Mouse (Mus musculus) common myeloid progenitor, adult 5-6 weeks (primary cell): Measurements from ENCODE around the gene Ccdc148. TPM values are rescaled to one million over a fixed set of nuclear protein-coding genes. Genes with fewer than 3 reads are reported as not detected.

Experiments
- ATAC-seq: replicated peaks from 2 replicates; pipeline ENCODE4 v1.8.0; 2016; ENCODE audit warnings: low read depth, mild to moderate bottlenecking, moderate TSS enrichment, inconsistent platforms; ENCODE audit not compliant: poor library complexity, severe bottlenecking
- total RNA-seq: library from RNA; stranded (forward); fragments of 200-1000, 187-1606 nt; gene quantifications from 2 replicates; pipeline ENCODE4 v1.2.3, GENCODE M21; 2017

The Ccdc148 gene
- total RNA-seq, 1 experiment from 2014 or later: not detected

DNA sequence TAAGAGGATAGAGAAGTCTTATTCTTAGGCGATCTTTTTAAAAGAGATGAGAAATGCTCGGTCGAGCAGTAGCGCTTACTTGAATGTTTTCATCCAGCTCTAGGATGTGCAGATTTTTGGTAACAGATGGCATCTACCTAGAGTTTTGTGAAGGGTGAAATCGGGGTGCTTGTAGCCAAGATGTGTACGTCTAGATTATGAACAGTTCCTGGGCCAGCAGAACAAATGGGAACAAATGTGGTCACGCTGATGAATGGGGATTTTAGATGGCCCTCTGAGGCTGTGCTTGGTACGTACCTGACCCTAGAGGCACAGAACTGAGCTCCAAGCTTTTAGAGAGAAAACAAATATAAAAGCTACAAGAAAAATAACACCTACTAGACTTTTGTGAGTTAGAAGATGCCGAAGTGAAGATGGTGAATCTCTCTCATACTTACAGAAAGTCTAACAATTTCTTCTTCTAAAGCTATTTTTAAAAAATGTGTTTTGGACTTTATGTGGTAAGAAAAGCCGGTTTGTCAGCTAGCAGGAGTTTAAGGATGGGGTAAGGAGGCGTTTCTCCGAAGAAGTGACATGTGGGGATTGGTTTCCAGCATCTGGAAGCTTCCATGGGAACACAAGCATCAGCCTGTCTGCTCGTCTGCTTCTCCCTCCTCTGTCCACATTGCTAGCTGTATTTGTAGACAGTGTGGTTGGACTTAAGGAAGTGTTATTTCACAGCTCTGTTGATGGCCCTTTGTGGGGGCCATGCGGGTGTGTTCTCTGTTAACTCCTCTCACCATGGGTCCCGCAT is 21.0 kb upstream of the Ccdc148 start:
- no peak for ATAC-seq

DNA sequence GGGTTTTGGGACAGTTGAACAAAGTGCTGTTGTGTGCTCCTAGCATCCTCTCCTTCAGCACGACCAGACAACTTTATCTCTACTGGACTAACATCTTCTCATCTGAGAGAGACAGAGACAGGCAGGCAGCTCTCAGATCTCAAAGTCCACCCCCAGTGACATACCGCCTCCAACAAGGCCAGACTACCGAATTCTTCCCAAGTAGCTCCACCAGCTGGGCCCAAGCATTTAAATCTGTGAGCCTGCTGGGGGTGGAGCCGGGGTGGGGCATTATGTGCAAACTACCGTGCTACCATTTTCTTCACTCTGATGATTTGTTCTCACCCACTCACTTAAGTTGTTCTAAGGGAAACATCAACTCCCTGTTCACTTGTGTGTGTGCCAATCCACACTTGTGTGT is 19.0 kb upstream of the Ccdc148 start:
- no peak for ATAC-seq

DNA sequence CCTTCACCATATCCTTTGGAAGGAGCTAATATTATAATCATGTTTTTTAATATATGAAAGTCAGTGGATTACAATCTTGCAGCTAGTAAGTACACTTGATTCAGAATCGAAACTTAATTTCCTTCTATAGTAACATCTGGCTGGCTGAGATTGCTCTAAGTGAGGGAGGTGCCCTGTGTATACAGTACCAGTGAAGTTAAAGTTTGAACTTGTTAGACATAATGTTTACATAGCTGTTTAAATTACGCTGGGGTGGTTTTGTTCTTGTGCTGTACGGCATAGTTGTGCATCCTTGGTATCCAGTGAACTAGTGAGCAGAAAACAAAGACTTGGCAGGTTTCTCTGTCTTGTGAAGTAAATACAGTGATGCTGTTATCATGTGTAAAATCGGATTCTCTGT is 18.5 kb upstream of the Ccdc148 start:
- no peak for ATAC-seq

DNA sequence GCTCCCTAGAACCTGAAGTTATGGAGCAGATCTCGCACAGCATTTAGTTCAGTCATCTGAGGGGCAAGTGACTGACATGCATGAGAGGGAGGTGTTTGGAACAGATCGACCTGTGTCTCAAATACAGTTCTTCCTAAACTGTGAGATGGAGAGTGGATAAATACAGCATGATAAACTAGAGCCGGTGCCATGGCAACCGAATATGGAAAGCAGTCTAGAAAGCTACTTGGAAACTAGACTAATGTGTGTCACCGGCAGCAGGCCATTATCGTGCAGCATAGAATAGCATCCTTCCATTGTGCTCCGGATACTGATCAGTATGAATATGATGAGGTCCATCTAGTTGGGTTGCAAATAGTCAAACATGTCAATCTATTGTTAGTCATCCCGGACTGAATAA is 17.7 kb upstream of the Ccdc148 start:
- ATAC-seq: no peak

DNA sequence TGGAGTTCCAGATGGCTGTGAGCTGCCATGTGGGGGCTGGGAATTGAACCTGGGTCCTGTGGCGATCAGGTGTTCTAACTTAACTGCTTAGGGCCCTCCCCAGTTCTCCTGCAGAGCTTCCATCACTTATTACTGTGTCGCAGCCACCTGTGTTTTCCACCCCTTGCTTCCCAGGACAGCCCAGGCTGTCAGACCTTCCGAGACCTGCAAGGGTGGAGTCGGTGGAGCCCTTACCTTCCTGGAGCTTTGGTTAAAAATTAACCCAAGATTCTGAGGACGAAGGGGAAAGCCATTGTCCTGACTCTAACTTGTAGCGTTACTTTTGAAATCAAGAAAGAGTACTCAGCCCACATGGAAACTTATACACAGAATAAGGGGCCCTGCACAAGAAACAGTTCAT is 15.4 kb upstream of the Ccdc148 start:
- ATAC-seq: no peak

DNA sequence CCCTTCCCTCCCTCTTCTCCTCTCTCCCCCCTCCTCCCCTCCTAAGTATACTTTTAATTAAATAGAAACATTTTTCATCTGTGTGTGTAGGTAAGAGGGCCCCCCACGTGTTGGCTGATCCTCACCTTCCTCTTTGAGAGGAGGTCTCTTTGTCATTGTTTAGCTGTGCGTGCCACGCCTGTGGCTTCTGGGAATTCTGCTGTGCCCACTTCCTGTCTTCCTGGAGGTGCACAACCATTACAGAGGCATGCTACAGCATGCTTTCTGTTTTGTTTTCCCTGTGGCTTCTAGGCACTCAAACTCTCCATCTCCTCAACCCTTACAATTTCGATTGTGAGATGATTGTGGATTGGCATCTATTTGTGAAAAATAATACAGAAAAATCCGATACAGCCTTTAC is 11.1 kb upstream of the Ccdc148 start:
- no peak for ATAC-seq

DNA sequence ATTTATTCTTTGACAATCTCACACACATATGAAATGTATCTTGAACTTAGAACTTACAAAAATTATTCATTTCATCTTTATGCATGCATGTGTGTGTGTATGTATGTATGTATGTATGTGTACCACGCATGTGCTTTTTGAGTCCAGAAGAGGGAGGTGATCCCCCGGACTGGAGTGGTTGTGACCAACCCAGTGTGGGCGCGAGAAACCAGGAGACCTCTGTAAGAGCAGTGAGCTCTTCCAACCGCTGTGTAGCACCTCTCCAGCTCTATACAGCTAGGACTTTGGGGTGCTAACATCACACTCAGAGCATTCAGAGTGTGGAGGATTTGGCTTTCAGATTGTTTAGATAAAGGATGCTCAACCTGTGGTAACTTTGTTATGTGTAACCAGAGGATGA is 10.1 kb upstream of the Ccdc148 start:
- ATAC-seq: no peak

DNA sequence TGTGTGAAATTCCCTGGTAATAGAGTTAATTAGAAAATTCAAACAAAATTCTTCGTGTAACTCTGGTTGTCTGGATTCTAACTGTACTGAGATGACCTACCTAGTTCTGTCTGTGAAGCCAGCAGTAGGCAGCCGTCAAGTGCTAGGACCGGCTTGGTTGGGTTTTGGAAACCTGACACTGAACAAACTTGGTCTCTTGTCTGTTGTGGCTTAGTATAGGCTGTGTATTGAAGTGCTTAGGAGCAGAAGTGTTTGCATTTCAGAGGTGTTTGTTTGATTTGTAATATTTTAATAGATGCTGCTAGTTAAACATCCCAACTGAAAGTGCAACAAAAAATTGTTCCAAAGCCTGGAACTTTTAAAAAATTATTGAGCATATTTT is 9.7 kb upstream of the Ccdc148 start:
- no peak for ATAC-seq

DNA sequence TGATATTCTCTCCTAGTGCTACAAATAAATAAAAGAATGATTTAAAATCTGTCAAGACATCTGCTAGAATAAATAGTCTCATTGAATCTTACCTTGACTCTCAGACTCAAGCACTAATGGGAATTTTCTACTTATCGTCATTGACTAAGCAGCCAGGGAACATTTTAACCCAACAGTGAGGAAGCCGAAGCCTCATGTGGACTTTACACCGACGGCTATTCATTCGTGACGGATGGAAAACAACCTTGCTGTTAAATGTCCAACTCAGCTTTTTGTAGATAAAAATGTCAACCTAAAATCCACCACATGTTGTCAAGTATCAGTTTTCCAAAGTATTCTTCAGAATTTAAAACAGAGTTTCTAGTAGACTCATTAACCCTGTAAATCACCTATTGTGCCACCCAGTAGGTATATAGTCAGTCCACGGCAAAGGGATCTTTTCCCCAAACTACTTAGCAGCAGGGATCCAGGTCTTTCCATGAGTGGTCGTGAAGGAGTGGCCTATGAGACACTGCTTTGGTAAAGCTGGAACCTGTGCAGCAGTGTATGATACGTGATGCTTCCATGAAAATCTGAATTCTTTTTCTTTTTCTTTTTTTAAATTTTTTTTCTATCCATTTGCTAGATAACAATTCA is 9.2 kb upstream of the Ccdc148 start:
- no peak for ATAC-seq

DNA sequence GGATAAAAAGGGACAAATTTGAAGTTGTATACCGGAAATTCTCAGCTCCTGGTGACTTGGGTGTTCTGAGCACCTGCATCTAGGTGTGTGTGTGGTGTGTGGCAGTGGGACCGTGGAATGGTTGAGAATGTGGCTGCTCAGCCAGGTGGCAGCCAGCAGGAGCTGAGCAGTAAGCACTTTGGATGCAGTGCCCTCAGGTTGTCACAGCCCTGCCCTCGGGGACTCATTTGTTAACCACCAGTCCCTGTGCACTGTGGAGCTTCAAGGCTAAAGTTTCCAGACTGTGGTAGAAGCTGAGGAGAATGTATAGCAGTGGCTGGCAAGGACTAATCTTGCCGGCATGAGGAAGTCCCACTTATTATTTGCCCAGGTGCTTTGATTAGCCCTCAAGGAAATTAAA is 7.3 kb upstream of the Ccdc148 start:
- no peak for ATAC-seq

DNA sequence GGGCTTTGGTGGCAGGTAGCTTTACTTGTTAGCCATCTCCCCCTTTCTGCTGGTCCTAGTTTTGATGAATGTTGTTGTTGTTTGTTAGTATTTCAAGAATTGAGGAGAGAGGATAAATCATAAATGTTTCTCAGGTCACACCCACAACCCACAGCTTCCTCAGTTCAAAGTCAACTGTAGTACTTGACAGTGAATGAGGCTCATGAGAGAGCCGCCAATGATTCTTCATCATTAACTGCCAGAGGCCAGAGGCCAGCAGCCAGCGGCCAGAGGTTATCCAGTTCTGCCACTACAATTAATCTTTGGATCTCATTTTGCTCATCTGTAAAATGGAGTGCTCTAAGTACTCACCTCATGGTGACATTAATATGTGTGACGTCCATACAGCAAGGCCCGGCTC is 6.5 kb upstream of the Ccdc148 start:
- ATAC-seq: no peak

DNA sequence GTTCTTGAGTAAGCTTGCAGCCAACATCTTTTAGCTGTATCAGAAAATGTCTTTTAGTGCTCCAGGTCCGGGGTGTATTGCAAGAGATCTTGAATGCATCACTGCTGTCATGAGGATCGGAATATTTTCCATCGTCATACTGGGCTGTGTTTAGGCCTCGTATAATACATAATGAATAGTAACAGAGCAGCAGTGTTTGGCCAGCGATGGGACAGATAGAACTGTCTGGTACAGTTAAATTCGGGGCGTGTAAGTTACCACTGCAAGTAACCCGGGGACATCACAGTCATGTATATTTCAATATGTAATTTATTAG is 1.8 kb upstream of the Ccdc148 start:
- no peak for ATAC-seq

DNA sequence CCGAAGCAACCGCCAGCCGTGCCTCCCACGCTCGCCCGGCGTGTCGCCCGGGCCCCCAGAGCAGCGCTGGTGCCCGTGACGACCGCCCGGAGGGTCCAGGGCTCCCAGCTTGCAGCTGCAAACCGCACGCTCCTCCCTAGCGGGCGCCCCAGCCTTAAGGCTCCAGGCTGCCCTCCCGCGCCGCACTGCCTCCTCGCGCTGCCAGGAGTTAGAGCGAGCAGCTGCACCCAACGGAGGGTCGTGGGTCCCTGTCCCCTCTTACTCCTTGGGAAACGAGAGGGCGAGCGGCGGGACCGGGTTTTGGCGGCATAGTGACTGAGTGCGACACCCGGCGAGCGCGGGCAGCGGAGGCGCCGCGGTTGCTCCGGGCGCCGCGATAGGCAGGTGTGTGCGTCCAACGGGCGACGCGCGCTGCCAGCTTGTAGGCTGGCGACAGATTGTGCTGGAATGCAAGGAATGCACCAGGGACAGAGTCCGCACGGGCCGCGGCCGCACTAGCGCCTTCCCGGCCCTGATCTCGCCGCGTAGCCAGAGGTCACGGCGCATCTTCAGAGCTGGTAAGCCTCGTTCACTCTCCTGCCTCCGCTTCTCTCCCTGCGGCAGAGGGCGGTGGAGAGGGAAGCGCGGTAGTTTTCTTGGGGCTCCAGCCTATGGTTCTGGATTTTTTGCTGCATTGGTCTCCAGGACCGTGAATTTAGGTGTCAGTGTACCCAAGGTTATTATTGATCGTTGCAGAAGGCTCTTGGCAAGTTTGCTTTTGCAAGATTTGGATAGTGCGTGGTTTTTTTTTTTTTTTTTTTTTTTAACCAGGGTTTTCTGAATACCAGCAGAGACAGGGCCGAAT is 1.2 kb upstream of the Ccdc148 start:
- ATAC-seq: peak; percentile 47

DNA sequence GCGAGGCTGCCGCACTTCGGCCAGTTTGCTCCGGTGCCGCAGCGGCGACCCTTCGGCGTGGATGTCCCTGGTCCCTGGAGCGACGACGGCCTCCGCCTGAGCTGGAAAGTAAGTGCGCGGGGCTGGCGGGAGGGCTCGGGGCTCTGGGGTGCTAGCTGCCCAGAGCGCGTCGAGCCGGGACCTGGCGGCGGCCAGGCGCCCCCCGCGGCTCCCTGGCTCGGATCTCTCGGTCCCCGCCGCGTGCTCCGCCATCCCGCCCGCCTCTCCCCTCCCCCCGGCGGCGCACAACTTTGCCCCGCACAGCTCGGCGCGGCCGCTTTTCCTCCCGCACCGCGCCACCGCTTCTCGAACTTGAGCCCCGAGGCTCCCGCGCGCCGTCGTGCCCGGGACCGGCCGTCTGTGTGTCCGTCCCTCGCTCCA is 548 bp upstream of the Ccdc148 start:
- no peak for ATAC-seq

DNA sequence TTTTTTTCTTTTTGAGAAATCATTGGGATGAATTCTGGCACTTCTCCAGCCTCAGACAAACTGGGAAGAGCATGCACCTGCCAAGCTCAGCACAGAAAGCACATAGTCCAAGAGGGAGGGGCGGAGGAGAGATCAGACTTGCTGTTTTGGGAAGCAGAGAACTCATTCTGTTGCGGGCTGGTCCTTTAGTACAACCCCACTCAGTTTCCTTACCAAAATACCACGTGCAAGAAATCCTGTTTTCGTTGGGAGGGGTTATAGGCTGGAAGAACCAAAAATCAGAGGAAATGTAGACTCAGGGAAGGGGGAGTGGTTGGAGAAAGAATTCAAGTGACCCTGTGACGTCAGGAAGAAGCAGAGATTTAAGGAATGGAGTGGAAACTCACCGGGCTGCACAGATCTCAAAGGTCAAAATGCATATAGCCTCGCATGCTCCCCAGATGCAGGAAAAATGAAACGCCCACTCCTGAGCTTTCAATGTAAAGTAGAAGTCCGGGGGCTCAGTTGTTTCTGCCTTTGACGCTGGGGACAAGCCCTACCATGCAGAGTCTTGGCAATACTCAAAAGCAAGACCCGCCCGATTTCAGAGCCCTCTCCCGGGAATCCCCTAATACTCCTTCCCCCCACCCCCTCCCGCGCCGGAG is 400 bp downstream of the Ccdc148 start:
- peak; percentile 0; the same call in 1 of the 2 replicates for ATAC-seq

DNA sequence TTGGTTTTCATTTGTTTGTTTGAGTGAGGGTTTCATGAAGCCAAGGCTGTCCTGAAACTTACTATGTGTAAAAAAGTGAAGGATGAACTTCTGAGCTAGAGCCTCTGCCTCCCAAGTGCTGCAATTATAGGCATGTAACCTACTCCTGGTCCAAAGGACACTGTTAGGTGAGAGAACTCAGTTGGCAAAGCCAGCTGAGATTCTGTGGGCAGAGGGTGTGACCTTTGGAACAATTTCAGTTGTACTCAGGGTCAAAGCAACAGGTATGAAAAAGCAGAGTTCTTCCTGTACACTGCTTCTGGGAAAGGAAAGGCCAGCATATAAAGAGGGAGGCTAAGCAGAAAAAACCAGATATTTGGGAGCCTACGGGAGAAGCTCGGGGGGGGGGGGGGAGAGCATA is 2.4 kb downstream of the Ccdc148 start:
- no peak for ATAC-seq

DNA sequence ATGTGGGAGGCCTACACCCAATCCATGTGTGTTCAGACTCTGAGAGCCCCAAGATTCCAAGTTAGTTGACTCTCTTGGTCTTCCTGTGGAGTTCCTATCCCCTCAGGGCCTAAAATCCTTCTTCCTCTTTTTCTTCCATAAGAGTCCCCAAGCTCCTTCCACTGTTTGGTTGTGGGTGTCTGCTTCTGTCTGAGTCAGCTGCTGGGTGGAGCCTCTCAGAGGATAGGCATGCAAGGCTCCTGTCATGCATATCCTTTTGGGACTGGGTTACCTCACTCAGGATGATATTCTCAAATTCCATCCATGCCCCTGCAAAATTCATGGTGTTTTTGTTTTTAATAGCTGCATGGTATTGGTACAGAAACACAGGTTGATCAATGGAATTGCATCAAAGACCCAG is 5.1 kb downstream of the Ccdc148 start:
- no peak for ATAC-seq

DNA sequence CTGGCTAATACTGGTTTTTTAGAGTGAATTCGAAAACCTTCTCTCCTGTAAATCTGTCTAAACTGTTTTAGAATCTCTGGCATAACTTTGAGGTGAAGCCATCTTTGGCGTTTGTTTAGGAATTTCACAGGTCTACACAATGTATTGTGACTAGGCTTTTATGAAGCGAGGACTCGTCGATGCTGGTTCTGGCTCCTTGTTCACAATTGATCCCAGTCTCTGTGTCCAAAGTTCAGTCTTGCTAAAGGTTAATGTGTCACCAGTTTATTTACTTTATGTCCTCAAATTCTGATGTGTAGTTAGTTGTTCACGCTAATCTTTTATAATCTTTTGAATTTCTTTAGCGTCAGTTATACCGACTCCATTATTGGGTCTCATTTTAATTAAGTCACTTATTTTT is 29.4 kb downstream of the Ccdc148 start:
- no peak for ATAC-seq

DNA sequence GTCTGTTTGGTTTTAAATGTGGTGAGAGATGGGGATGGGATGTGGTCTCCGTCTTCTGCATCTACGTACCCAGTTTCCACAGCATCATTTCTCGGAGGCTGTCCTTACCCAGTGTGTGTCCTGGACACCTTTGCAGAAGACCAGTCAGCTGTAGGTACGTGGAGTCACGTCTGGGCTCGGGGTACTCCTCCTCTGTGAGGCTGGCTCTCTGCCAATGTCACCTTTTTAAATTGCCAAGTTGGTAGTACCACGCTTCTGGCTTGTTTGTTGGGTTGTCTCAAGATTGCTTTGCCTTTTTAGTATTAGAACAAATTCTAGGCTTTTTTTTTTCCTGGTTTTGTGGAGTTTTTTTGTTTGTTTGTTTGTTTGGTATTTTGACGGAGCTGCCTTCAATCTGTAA is 30.7 kb downstream of the Ccdc148 start:
- no peak for ATAC-seq

DNA sequence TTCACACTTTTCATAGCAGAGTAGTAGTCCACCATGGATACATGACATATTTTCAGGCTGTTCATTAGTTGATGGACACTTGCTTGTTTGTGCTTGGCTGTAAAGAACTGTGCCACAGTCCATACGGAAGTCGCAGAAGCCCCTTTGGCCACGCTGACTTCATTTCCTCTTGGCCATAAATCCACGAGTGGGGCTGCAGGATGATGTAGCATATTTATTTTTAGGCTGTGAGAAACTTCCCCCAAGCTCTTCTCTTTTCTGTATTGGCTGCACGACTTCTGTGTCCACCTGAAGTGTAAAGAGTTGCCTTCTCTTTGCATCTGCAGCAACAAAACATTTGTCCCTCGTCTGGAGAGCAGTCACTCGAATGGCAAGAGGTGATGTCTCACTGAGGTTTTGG is 31.5 kb downstream of the Ccdc148 start:
- ATAC-seq: no peak

DNA sequence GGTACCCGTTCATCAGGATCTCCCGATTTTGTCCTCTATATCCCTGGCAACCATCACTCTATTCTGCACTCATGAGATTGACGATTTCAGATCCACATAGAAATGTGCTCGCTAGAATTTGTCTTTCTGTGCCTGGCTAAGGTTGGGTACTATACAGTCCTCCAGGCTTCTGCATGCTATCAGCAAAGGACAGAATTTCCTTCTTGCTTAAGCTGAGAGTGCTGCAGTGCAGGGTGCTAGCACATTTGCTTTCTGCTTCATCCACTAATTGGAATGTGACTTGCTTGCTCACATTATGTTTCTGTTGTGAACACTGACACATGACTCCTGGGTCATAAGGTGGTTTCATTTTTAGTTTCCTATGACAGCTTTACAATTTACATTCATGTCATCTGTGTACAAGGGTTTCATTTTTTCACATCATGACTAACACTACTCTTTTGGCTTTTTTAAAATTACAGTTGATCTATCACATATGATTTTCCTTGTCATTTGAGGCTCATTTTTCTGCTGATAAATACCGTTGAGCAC is 104.8 kb downstream of the Ccdc148 start:
- no peak for ATAC-seq
